Mouse (Mus musculus) kidney, postnatal 0 days (tissue): ENCODE measurements around the gene Vwa7. TPM values are rescaled to one million over a fixed set of nuclear protein-coding genes. Genes with fewer than 3 reads are reported as not detected.
A peak's percentile ranks its signal among the peaks of the same experiment; 100 is the strongest.
"Not testable (repeated sequence)": the region's sequence is repeated elsewhere in the genome, so short reads cannot be mapped to it uniquely, and the experiment has no call there.

Source experiments
- ATAC-seq: fragments of 200-750 bp; cut with Nextera tagmentation; replicated peaks from 2 replicates; pipeline ENCODE4 v1.8.0; 2017; ENCODE audit warnings: low read depth, moderate number of reproducible peaks, moderate TSS enrichment, moderate library complexity; ENCODE audit not compliant: low FRiP score
- DNase-seq: peaks from one replicate; pipeline ENCODE4 v3.0.0-alpha.2; 2016; ENCODE audit warnings: low spot score
- H3K27ac ChIP-seq: fragments of 300-500 bp; sonication (generic); 2 replicates; pipeline ENCODE4 v1.5.1; 2014; ENCODE audit warnings: mild to moderate bottlenecking
- H3K27me3 ChIP-seq: fragments of 300-500 bp; sonication (generic); 2 replicates; pipeline ENCODE4 v1.6.1; 2014; ENCODE audit warnings: low read length, mixed read lengths; ENCODE audit not compliant: insufficient read depth
- H3K36me3 ChIP-seq: fragments of 300-500 bp; sonication (generic); 2 replicates; pipeline ENCODE4 v1.6.1; 2014; ENCODE audit warnings: low read length, mixed read lengths; ENCODE audit not compliant: insufficient read depth
- H3K4me1 ChIP-seq: fragments of 300-500 bp; sonication (generic); replicated peaks from 2 replicates; pipeline ENCODE4 v1.6.1; 2014; ENCODE audit warnings: antibody characterized with exemption, low read length, mixed read lengths; ENCODE audit not compliant: insufficient read depth
- H3K4me2 ChIP-seq: fragments of 300-500 bp; sonication (generic); 2 replicates; pipeline ENCODE4 v1.6.1; 2014; ENCODE audit warnings: mild to moderate bottlenecking, low read length, moderate library complexity, mixed read lengths
- H3K4me3 ChIP-seq: fragments of 300-500 bp; sonication (generic); replicated peaks from 2 replicates; pipeline ENCODE4 v1.5.1; 2014; ENCODE audit warnings: low read depth, low read length
- H3K9ac ChIP-seq: fragments of 300-500 bp; sonication (generic); 2 replicates; pipeline ENCODE4 v1.6.1; 2014; ENCODE audit warnings: low read depth, low read length
- H3K9me3 ChIP-seq: fragments of 300-500 bp; sonication (generic); replicated peaks from 2 replicates; pipeline ENCODE4 v1.6.1; 2016; ENCODE audit warnings: low read length, inconsistent platforms, mixed read lengths
- CTCF ChIP-seq: IDR thresholded peaks from 2 replicates; pipeline ENCODE4 v1.5.1; 2016; ENCODE audit warnings: antibody characterized with exemption, low read depth, mild to moderate bottlenecking, moderate library complexity
- WGBS: fragments of 180-500 bp; shearing (Covaris S2); extraction: QIAGEN DNeasy Blood & Tissue Kit; methylation state at CpG from one replicate; pipeline ENCODE4 v1.1.7; 2014; 5-methylcytosine and 5-hydroxymethylcytosine counted together
- polyA plus RNA-seq: library from polyadenylated mRNA; unstranded; fragments of >200 nt; fragmentation: Nextera tagmentation; extraction: Ambion mirVana; gene quantifications from 2 replicates; pipeline ENCODE4 v1.2.1, GENCODE M21; 2015

Gene Vwa7
- polyA plus RNA-seq, 1 experiment from 2014 or later = 0.16 TPM

DNA sequence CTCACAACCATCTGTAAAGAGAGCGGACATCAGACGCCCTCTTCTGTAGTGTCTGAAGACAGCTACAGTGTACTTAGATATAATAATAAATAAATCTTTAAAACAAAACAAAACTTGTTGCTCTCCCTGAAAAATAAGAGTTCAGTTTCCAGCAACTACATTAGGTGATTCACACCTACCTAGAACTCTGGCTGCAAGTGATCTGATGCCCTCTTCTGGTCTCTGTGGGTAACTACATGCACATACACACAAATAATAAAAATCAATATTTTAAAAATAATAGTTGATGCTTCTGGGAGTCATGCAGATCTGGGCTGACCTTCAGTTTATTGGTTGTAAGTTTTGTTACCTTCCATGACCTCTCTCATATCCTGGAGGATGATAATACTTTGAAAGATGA lies 32.2 kb upstream of the Vwa7 start:
- no peaks in the 10 kb centered on the region for H3K27me3 ChIP-seq
- H3K9ac ChIP-seq = no peak overlapping the region
- TF ChIP-seq CTCF = peak; percentile 84
- H3K27ac ChIP-seq = no peak overlapping the region
- peaks cover 13% of the 10 kb centered on the region for H3K36me3 ChIP-seq
- ATAC-seq (no peak), DNase-seq (peak; percentile 78)
- 0 out of 2 replicates have a peak, but pooled peaks cover 6% of the 10 kb centered on the region for H3K4me1 ChIP-seq
- no peak overlapping the region for H3K4me2 ChIP-seq
- 74% methylated on average over 2 of the region's 2 CpGs for WGBS
- H3K4me3 ChIP-seq = no peak overlapping the region
- H3K9me3 ChIP-seq = no peaks in the 10 kb centered on the region

DNA sequence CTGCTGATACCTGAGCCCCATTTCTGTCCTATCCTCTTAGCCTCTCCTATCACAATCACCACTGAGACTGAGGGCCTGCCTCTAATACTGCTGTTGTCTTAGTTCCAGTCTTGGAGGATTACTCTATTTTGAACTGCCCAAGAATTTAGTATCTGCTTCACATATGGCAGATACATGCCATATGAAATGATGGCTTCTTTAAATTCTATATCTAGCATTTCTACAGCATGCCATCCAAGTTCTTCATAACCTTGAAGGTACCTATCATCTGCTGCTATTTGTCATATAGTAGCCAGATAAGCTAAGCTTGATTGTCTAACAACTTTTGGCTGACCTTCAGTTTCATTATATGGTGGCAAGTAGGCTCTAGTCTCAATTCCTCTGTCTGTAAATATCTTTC lies 21.6 kb upstream of the Vwa7 start:
- no peak overlapping the region for H3K4me2 ChIP-seq
- peaks cover 6% of the 10 kb centered on the region; the same call in 1 of the 2 replicates for H3K4me1 ChIP-seq
- peaks cover 6% of the 10 kb centered on the region; the same call in 1 of the 2 replicates for H3K36me3 ChIP-seq
- H3K9me3 ChIP-seq = no peaks in the 10 kb centered on the region
- no peak overlapping the region for H3K4me3 ChIP-seq
- H3K27me3 ChIP-seq = no peaks in the 10 kb centered on the region
- DNase-seq (no peak), ATAC-seq (no peak)
- H3K27ac ChIP-seq = no peak overlapping the region
- no peak overlapping the region for H3K9ac ChIP-seq
- TF ChIP-seq CTCF = no peak

DNA sequence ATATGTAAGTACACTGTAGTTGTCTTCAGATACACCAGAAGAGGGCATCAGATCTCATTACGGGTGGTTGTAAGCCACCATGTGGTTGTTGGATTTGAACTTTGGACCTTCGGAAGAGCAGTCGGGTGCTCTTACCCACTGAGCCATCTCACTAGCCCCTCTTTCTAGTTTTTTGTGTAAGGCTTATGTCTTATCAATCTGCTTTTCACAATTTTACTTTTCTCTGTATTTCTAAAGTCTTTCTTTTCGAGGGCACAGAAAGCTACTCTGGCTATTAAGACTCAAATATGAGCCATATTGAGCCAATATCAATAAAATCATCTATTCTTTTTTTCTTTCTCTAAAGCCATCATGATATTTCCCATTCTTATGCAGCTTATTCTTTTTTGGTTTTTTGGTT lies 21.2 kb upstream of the Vwa7 start:
- not testable (repeated sequence) for H3K36me3 ChIP-seq, H3K4me1 ChIP-seq, H3K27me3 ChIP-seq, DNase-seq, H3K4me3 ChIP-seq, H3K9ac ChIP-seq, H3K27ac ChIP-seq, H3K9me3 ChIP-seq, H3K4me2 ChIP-seq, ATAC-seq
- 88% methylated on average over 4 of the region's 4 CpGs for WGBS

DNA sequence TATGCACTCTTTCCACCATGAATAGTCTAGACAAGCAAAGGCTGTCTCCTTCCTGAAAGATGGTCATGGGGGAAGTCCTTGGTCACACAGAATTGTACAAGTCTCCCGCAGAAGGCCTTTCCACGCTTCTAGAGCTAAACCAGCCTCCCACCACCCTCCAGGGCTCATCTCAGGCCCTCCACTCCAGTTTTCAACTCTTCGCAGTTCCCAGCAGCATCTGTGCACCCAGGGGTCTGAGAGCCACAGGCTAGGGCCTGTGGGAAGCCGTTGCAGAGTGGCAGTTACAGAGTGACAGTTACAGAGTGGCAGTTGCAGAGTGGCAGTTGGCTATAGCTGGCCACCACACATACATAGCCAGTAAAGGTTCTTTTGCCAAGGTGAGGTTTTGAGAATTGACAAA lies 20.5 kb upstream of the Vwa7 start:
- not testable (repeated sequence) for H3K4me3 ChIP-seq, H3K36me3 ChIP-seq, H3K27me3 ChIP-seq, ATAC-seq, H3K4me1 ChIP-seq, DNase-seq, H3K9ac ChIP-seq, H3K4me2 ChIP-seq, H3K27ac ChIP-seq, H3K9me3 ChIP-seq
- WGBS = over 99% methylated on average over 4 of the region's 4 CpGs

DNA sequence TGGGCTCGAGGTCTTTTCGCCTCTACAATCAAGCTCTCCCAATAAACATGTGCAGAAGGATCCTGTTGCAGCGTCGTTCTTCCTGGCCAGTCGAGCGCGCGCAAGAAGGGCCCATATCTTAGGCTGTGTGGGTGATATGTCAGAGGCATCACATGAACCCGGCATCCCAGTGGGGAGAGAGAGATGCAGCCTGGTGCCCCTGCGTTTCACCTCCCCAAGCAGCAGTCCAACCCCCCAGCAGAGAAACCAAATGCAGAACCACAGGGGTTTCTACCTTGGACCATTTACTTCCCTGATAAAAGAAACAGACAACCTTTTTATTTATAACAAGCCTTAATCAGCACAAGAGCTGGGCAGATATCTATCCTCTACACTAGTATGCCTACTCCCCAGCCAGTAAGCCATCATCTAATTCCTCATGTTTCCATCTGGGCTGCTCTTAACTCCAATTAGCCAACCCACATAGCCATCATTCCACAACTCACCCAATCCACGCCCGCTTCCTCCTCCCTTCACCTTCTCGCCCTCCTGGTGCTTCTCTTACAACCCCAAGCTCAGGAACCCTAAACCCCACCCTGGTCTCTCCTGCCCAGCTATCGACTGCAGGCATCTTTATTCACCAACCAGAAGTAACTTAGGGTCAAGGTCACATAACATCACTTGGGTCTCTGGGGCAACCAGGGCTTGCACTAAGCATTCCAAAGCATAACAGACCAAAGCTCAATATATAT lies 19.8 kb upstream of the Vwa7 start:
- Histone ChIP-seq H3K9ac (no peak overlapping the region), H3K4me1 (peaks cover 8% of the 10 kb centered on the region; the same call in 1 of the 2 replicates), H3K4me3 (no peak overlapping the region), H3K27ac (no peak overlapping the region), H3K9me3 (no peaks in the 10 kb centered on the region), H3K4me2 (0 out of 2 replicates have a peak overlapping the region, but pooled peaks have one; percentile 18), H3K36me3 (no peaks in the 10 kb centered on the region), H3K27me3 (no peaks in the 10 kb centered on the region)
- ATAC-seq (no peak), DNase-seq (no peak)
- no peak for TF ChIP-seq CTCF
- WGBS = 79% methylated on average over 12 of the region's 14 CpGs

DNA sequence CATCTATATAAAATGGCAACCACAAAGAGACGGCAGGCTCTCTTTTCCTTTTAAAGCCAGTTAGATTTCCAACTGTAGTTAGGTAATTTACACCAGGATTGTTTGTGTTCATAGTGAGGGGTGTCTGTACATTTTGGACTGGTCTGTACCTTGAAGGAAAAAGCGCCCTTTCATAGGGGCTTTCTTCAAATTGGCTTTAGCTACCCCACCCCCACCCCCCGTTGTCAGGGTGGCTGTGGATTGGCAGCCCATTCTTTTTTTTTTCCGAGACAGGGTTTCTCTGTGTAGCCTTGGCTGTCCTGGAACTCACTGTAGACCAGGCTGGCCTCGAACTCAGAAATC lies 19.3 kb upstream of the Vwa7 start:
- ATAC-seq = no peak
- no peak overlapping the region for H3K27ac ChIP-seq

More for the DNA sequence above, 19.3 kb upstream of the Vwa7 start:
- H3K27me3 ChIP-seq = no peaks in the 10 kb centered on the region
- H3K4me1 ChIP-seq = peaks cover 8% of the 10 kb centered on the region; the same call in 1 of the 2 replicates
- no peaks in the 10 kb centered on the region for H3K36me3 ChIP-seq
- H3K4me2 ChIP-seq = 0 out of 2 replicates have a peak overlapping the region, but pooled peaks have one; percentile 18
- 88% methylated on average over 5 of the region's 5 CpGs for WGBS
- DNase-seq = no peak
- H3K4me3 ChIP-seq = no peak overlapping the region
- no peaks in the 10 kb centered on the region for H3K9me3 ChIP-seq
- H3K9ac ChIP-seq = no peak overlapping the region
- TF ChIP-seq CTCF = no peak
